Mouse (Mus musculus) T-helper 17 cell (primary cell): ENCODE results near the gene Kif6.

Source experiments
- in situ Hi-C, 2 experiments: fragments of 300-600 bp; cut with MboI, MseI; formaldehyde crosslinking; loops; 1 replicate in 1 of 2; 2 replicates in 1 of 2; pipeline ENCODE4 v1.15.1; 2025; ENCODE audit warnings: high pct_unique_total_duplicates in 2 of 2

The Kif6 gene

DNA sequence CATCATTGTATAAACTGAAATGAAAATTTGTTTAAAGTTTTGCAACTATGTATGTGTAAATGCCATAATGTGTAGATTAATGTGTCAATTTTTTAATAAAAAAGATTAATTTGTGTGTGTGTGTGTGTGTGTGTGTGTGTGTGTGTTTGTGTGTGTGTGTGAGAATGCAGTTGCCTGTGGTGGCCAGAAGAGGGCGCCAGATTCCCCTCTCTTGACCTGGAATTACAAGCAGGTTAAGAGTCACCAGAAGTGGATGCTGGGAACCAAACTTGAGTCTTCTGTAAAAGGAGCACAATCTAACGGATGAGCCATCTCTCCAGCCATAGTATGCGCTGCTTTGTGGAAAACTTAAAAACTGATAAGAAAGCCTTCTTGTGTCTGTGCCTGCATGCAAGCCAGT lies 121.4 kb downstream of the Kif6 start:
- in situ Hi-C loops = no loop called here

GRCm38 (mm10) chr17:49737217-49737774 lies 122.4 kb downstream of the Kif6 start:
- in situ Hi-C loops = no loop called here

DNA sequence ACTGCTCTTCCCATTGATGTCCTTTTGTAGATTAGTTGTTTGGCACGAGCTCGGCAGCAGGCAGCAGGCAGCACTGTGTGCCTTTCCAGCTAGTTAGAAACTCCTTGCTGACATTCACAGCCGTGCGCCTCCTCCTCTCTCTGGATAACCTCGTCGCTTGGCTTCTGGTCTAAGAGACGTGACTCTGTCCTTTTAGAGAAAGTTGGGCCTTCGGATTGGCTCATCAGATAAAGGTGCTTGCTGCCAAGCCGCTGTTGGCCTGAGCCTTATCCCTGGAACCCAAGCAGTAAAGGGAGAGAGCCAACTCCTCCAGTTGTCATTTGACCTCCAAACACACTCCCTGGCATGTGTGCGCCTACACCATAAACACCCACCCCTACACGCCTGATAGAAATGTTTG lies 123.4 kb downstream of the Kif6 start:
- in situ Hi-C loops = no loop called here

DNA sequence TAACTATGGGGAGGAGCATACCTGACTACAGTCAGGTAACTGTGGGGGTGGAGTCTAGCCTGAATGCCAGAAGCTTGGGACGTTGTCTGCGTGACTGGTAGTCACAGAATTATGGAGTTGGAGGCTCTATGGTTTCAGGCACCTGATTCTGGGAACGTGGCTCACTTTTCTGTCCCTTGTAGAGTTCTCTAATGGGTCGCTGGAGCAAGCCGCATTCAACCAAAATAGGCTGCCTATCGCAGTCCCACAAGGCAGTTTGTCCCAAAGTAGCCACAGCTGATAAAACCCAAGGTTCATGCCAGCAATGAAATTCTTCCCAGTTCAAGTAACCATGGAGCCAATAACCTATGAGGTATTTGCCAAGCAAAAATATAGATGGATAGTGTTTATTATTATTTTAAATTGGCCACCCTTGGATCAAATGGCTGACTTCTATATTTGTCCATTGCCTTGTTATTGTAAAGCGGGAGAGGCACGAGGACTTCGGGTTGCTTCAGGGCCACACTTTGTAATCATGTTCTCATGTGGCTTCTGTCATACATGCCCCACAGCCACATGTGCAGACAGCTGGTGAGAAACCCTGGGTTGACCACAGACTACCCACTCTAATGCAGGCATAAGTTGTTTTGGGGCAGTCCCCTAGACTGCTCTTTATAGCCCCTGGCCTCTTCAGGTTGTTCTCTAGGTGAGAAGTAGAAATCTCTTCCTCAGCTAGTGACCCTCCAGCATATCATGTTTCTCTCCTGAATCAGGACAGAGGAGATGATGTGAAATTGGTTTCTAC lies 125.2 kb downstream of the Kif6 start:
- in situ Hi-C loops = loop anchor here in 1 of 2 experiments (5.0 kb wide), 1 partner anchor 103 kb away; no protein-coding TSS in a partner anchor

GRCm38 (mm10) chr17:49741172-49741571 lies 126.2 kb downstream of the Kif6 start:
- in situ Hi-C loops = loop anchor here in 1 of 2 experiments (5.0 kb wide), 1 partner anchor 104 kb away; no protein-coding TSS in a partner anchor

GRCm38 (mm10) chr17:49741927-49742326 lies 127.0 kb downstream of the Kif6 start:
- in situ Hi-C loops = loop anchor here in 1 of 2 experiments (5.0 kb wide), 1 partner anchor 105 kb away; no protein-coding TSS in a partner anchor

- in situ Hi-C loops = loop anchor here in 1 of 2 experiments (5.0 kb wide), 1 partner anchor 107 kb away; no protein-coding TSS in a partner anchor
Observed at GRCm38 (mm10) chr17:49743580-49744463, 128.9 kb downstream of the Kif6 start.

- in situ Hi-C loops = no loop called here
Observed at GRCm38 (mm10) chr17:49750889-49751324, 136.0 kb downstream of the Kif6 start.

DNA sequence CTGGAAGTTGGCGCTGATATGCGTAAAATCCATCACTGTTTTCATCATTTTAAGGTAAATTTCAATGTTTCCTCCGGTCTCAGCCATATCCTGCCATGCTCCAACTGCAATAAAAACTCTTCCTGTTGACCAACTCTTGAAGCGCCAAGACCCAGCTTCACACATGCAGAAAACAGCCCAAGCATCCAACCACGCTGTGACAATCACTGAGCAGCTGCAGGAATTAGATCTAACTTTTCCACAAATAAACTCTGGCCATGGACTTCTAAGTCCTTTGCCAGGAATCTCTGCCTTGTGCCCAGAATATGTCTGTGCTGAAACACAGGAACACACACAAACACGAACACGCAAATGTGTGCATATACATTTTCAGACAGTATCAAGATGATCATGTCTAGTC lies 138.9 kb downstream of the Kif6 start:
- in situ Hi-C loops = no loop called here

DNA sequence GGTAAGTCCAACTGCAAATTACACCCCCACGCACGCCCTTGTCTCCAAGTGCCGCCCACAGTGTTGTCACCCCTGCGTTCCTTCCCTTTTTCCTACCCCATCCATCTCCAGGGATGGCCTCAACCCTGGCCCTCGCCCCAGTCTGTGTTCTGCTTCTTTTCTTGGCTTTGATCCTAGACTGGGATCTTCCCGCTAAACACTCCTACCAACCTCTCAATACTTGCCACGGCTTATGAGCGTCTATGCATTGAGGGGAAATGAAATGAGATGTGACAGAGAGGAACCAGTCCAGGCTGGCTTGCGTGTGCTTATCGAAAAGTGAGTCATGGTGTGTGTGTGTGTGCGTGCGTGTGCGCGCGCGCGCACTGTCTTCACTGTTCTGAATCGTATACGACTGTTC lies 141.9 kb downstream of the Kif6 start:
- in situ Hi-C loops = no loop called here

- in situ Hi-C loops = no loop called here
Observed at GRCm38 (mm10) chr17:49759047-49759446, 144.1 kb downstream of the Kif6 start.

DNA sequence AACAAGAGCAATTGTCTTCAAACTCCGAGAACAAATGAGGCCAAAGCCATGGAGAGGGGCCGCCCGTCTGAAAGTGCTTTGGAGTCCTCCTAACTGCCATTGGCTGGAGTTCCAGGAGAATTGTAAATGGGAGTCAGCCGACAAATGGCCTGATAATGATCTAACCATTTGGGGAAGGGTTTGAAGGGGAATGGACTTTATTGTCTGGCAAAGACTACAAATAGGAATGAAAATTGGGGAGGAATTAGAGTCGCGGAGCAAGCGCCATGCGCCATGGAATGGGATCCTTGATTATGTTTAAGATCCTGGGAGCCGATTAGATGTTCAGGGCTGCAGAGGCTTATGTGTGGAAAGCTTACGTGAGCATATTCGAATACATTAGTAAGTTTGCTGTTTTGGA lies 146.3 kb downstream of the Kif6 start:
- in situ Hi-C loops = no loop called here

- in situ Hi-C loops = no loop called here
Observed at GRCm38 (mm10) chr17:49761838-49762237, 146.9 kb downstream of the Kif6 start.

DNA sequence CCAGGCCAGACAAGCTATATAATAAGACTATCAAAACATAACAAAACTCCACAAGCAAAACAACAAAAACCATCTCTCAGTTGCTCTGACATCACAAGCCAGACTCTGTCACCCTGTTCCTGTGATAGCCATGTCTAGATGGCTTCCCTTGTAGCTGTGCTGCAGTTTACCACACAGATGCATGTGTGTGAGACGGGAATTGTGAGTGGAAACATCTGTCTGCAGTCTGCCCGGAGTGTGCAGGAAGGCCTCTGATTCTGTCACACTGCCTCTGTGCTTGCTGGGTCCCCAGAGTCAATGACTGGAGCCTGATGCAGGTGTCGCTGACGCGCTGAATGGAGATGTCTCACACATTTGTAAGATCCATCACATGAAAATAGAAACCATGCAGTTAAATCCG lies 150.0 kb downstream of the Kif6 start:
- in situ Hi-C loops = no loop called here

GRCm38 (mm10) chr17:49767717-49768370 lies 152.9 kb downstream of the Kif6 start:
- in situ Hi-C loops = no loop called here

DNA sequence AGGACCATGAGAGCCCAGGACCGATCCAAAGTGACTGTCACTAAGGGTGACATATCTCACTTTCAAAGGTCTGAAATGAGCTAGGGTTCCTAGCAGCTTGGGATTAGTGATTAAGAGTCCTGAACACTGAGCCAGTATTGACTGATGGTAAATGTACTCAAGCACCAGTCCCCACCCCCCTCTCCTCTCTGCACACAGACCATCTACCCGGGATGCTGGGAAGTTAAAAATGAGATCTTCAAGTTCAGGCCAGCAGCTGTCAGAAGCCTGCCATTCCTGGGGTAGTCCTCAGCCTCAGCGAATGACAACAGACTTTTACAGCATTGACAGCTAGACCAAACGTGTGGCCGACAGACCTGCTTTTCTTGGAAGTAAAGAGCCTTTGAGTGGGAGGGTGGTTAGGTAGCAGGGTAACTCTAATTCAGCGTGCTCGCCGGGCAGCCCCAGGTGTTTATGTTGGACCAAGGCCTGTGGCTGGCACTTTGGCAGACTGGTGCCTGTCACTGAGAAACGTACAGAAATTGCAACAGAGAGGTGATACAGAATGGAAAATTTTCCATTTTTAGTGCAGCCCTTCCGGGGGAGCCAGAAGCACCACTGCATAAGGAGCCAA lies 156.9 kb downstream of the Kif6 start:
- in situ Hi-C loops = no loop called here

DNA sequence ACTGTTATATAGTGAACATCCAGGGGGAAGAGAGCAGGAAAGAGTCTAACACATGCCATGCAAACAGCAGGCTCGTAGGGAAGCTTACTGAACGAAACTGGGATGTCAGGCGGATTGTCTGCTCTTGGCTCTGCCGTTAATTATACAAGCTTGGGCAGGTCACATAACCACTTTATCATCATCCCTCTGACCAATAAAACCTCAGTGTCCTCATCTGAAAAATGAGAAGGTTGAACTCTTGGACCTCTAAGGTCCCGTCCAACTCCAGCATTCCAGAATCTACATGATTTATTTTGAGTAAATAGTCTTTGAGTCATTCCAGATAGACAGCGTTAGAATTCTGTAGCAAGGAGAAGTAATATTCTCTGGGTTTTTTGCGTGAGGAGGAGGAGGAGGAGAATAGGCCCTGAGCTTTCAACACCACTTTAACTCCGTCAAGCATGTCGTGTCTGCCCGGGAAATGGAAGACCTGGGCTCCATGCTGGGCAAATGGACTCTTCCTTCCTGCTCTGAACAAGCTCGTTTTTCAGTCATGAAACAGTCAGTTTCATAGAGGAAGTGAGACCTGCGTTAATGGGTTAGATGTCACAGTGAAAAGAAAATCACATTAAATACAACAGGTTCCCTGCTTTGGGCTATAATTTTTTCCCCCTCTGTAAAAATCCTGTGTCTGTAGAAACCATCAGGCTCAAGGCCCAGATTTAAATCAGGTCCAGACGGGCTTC lies 162.3 kb downstream of the Kif6 start:
- in situ Hi-C loops = no loop called here

DNA sequence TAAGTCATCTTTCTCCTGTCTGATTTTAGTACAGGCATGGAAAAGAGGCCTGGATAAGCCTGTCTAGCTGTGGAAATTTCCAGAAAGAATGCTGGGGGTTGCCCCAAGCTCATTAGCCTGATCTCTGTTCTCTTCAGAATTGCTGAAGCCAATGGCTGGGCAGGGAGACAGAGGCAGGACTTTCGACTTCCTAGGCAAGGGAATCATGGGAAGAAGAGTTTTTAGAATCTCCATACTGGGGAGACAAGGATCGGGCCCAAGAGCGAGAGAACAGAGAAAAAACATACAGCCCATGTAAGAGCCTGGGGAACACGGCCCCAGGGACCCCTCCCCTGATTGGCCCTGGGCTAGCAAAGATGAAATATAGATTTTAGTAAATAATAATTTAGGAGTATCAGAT lies 164.1 kb downstream of the Kif6 start:
- in situ Hi-C loops = no loop called here

GRCm38 (mm10) chr17:49779576-49779975 lies 164.6 kb downstream of the Kif6 start:
- in situ Hi-C loops = no loop called here

- in situ Hi-C loops = no loop called here
Observed at GRCm38 (mm10) chr17:49785851-49786250, 170.9 kb downstream of the Kif6 start.
